Mouse (Mus musculus) kidney, adult 2 months (tissue): ENCODE data around the gene E2f6.

Experiments
- CTCF ChIP-seq: fragments of 200-500 bp; conservative IDR thresholded peaks from 2 replicates; pipeline ENCODE4 v1.5.1; 2011; ENCODE audit warnings: low read depth, mild to moderate bottlenecking, control low read depth, low read length, moderate library complexity, mixed read lengths; ENCODE audit not compliant: insufficient read depth, insufficient read length
- POLR2A ChIP-seq: fragments of 200-500 bp; IDR thresholded peaks from one replicate; pipeline ENCODE4 v1.6.1; 2011; ENCODE audit warnings: low read depth, low read length, control low read depth

DNA sequence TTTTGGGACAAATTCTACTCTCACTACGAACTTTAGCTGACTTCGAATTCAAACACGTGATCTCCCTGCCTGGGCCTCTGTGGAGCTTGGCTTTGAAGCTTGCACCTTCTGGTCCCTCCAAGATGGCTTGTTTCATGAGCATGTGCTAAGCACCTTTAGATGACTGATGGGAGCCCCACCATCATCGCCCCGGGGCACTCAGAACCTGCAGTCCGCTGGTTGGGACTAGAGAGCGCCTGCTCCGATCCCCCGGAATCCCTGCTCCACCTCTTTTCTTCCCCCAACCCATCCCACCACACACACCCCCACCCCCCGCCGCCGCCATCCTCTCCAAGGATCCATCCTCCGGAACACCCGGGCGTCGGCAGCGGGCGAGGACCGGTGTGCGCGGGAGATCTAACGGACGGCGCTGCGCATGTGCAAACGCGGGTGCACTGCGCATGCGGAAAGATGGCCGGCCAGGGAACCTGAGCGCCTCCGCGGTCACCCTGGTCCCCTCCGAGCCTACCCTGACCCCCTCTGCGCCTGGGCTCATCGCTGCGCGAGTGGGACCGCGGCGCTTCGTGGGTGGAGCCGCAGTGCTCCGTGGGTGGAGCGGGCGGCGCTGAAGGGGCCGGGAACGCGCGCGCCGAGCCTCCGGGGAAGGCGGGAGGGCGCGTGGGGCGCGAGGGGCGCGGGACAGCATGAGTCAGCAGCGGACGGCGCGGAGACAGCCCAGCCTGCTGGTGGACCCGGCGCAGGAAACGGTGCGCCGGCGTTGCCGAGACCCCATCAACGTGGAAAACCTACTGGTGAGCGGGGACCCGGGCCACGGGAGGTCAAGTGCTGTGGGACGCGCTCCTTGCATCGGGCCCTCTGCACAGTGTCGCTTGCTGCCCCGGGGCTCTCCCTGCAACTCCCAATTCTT is at the start of gene E2f6:
- TF ChIP-seq CTCF (no peak), POLR2A (peak; percentile 58)
